Comparison of ENCODE assay signal across 16 mouse cellular contexts in the genomic region with DNA sequence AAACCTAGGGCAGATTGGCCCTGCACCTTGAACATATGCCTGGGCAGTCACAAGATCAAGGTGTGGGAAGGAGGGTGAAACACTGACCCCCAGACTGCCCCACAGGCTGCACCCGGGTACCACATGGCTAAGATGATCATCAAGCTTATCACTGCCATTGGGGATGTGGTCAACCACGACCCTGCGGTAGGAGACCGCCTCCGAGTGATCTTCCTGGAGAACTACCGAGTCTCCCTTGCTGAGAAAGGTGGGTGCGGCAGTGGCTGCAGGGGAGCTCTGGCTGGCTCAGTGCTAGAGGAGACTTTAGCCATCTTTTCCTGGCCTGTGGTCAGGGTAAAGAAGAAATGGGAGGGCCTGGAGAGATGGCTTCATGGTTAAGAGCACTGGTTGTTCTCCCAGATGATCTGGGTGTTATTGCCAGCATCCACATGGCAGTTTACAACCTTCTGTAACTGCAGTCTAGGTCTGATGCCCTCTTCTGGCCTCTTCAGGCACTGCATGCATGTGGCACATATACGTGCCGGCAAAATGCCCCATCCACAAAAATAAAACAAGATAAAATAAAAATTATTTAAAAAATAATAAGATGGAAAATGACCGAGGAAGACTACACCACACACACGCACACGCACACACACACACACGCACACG. TPM values are rescaled to one million over a fixed set of nuclear protein-coding genes. Genes with fewer than 3 reads are reported as not detected.
DNase-seq lines count a peak whose midpoint lies in the region; ATAC-seq and TF ChIP-seq lines count a peak whose summit lies in the region.
"Had no signal": no experiment of that assay in that cellular context is flagged by ENCODE, and none has a peak within 500 bp of the region (broad histone marks: within the 10 kb centered on the region; RNA-seq: fewer than 3 reads in every experiment).

No protein-coding gene starts in this region.

- DNase-seq in kidney, postnatal 0 days (ENCODE audit: low spot score): no peak
- DNase-seq in kidney, postnatal 14 days: no peak
- peak; percentile 43 for DNase-seq in thymus, postnatal 0 days (ENCODE audit: low spot score)
- DNase-seq in thymus, adult 2 months: no peak
- DNase-seq in ZHBTc4 (ENCODE audit: low read depth, low spot score): peak; percentile 79
- DNase-seq in thymus, postnatal 4 days: peak; percentile 77
- DNase-seq in spleen, postnatal 36 days (ENCODE audit: low spot score in 2 of 2): no peak
- DNase-seq: adrenal gland, postnatal 14 days; cerebellum, postnatal 14 days; right cerebral cortex, postnatal 4 days had no signal

- no peaks in the 10 kb centered on the region for H3K27me3 ChIP-seq in kidney, postnatal 0 days (ENCODE audit: insufficient read depth, low read length)
- H3K27me3 ChIP-seq in thymus, adult 2 months (ENCODE audit: control insufficient read depth, insufficient read depth, low read length): no peaks in the 10 kb centered on the region
- H3K27me3 ChIP-seq: kidney, embryonic 15.5 days; neural tube, embryonic 15.5 days had no signal

- WGBS in kidney, postnatal 0 days: 89% methylated on average over 14 of the region's 14 CpGs
- WGBS in thymus, adult 2 months: 58% methylated on average over 14 of the region's 14 CpGs

- H3K4me1 ChIP-seq in kidney, postnatal 0 days (replicated peaks; ENCODE audit: insufficient read depth, low read length): peaks cover 3% of the 10 kb centered on the region; the same call in 1 of the 2 replicates
- H3K4me1 ChIP-seq in thymus, adult 2 months (replicated peaks; ENCODE audit: control insufficient read depth, insufficient read depth, low read length): peaks cover 30% of the 10 kb centered on the region

- H3K9me3 ChIP-seq in kidney, postnatal 0 days (replicated peaks; ENCODE audit: low read length): no peaks in the 10 kb centered on the region
- H3K9me3 ChIP-seq: hindbrain, embryonic 10.5 days; kidney, embryonic 15.5 days; liver, embryonic 15.5 days; midbrain, embryonic 12.5 days; neural tube, embryonic 15.5 days had no signal

- H3K9ac ChIP-seq in kidney, postnatal 0 days (ENCODE audit: low read depth, low read length): no peak overlapping the region
- H3K9ac ChIP-seq: kidney, embryonic 15.5 days; liver, embryonic 15.5 days; midbrain, embryonic 12.5 days; neural tube, embryonic 15.5 days had no signal

- H3K4me2 ChIP-seq in kidney, postnatal 0 days (ENCODE audit: low read length): no peak overlapping the region
- H3K4me2 ChIP-seq: kidney, embryonic 15.5 days; liver, embryonic 15.5 days; midbrain, embryonic 12.5 days; neural tube, embryonic 15.5 days had no signal

- TF ChIP-seq POLR2A in thymus, adult 2 months (IDR thresholded peaks at IDR 0.05; ENCODE audit: control insufficient read depth, extremely low read depth, insufficient read depth, low read length, poor library complexity): no peak

- ATAC-seq in kidney, postnatal 0 days (replicated peaks; ENCODE audit: low FRiP score, low read depth): no peak
- ATAC-seq: forebrain, embryonic 16.5 days had no signal

- peak; percentile 47 for TF ChIP-seq CTCF in kidney, postnatal 0 days (IDR thresholded peaks at IDR 0.05; ENCODE audit: low read depth)
- TF ChIP-seq CTCF in thymus, adult 2 months (IDR thresholded peaks at IDR 0.05; ENCODE audit: borderline replicate concordance, control insufficient read depth, extremely low read depth, insufficient read depth, low read length, poor library complexity): no peak

- H3K4me3 ChIP-seq in kidney, postnatal 0 days (replicated peaks; ENCODE audit: low read depth, low read length): no peak overlapping the region
- no peak overlapping the region for H3K4me3 ChIP-seq in thymus, adult 2 months (ENCODE audit: control insufficient read depth, insufficient read depth, low read length)
- H3K4me3 ChIP-seq: hindbrain, embryonic 10.5 days; kidney, embryonic 15.5 days; liver, embryonic 15.5 days; midbrain, embryonic 12.5 days; neural tube, embryonic 15.5 days had no signal

- no peak overlapping the region for H3K27ac ChIP-seq in kidney, postnatal 0 days
- no peak overlapping the region for H3K27ac ChIP-seq in thymus, adult 2 months (ENCODE audit: control insufficient read depth, insufficient read depth, low read length)
- H3K27ac ChIP-seq: hindbrain, embryonic 10.5 days; kidney, embryonic 15.5 days; liver, embryonic 15.5 days; midbrain, embryonic 12.5 days; neural tube, embryonic 15.5 days had no signal

- H3K36me3 ChIP-seq in kidney, postnatal 0 days (ENCODE audit: insufficient read depth, low read length): 0 out of 2 replicates have a peak, but pooled peaks cover 3% of the 10 kb centered on the region
- H3K36me3 ChIP-seq in thymus, adult 2 months (ENCODE audit: control insufficient read depth, insufficient read depth, low read length): no peaks in the 10 kb centered on the region
- H3K36me3 ChIP-seq: liver, embryonic 15.5 days; midbrain, embryonic 12.5 days; neural tube, embryonic 15.5 days had no signal

RNA-seq across cellular contexts. Expression of gene Rasgrp2, which starts 6.3 kb away (rescaled TPM):
- 97.5 and 116 TPM in 2 replicates for polyA plus RNA-seq in kidney, postnatal 0 days (2015; fragmentation: Nextera tagmentation; extraction: Ambion mirVana)
- polyA plus RNA-seq in thymus, postnatal 0 days (2015; fragmentation: Nextera tagmentation; extraction: Ambion mirVana): 195 and 206 TPM in 2 replicates
- 558 and 561 TPM in 2 replicates for polyA plus RNA-seq in thymus, adult 2 months (2012; rRNA removed)

RNA-seq across cellular contexts. Expression of gene Pygm, which starts 8.7 kb away (rescaled TPM):
- 24.5 and 25.8 TPM in 2 replicates for polyA plus RNA-seq in kidney, postnatal 0 days (2015; fragmentation: Nextera tagmentation; extraction: Ambion mirVana)
- polyA plus RNA-seq in thymus, postnatal 0 days (2015; fragmentation: Nextera tagmentation; extraction: Ambion mirVana): 4.2 and 6.3 TPM in 2 replicates
- polyA plus RNA-seq in thymus, adult 2 months (2012; rRNA removed): 6.5 and 41.6 TPM in 2 replicates

RNA-seq across cellular contexts. Expression of gene Nrxn2, which starts 25.7 kb away (rescaled TPM):
- 5.9 and 6.7 TPM in 2 replicates for polyA plus RNA-seq in kidney, postnatal 0 days (2015; fragmentation: Nextera tagmentation; extraction: Ambion mirVana)
- 0.10 and 0.24 TPM in 2 replicates for polyA plus RNA-seq in thymus, postnatal 0 days (2015; fragmentation: Nextera tagmentation; extraction: Ambion mirVana)
- 1.2 and 1.5 TPM in 2 replicates for polyA plus RNA-seq in thymus, adult 2 months (2012; rRNA removed)

RNA-seq across cellular contexts. Expression of gene Sf1, which starts 29.4 kb away (rescaled TPM):
- polyA plus RNA-seq in kidney, postnatal 0 days (2015; fragmentation: Nextera tagmentation; extraction: Ambion mirVana): 91.1 and 97.2 TPM in 2 replicates
- 104 and 126 TPM in 2 replicates for polyA plus RNA-seq in thymus, postnatal 0 days (2015; fragmentation: Nextera tagmentation; extraction: Ambion mirVana)
- polyA plus RNA-seq in thymus, adult 2 months (2012; rRNA removed): 365 and 553 TPM in 2 replicates

RNA-seq across cellular contexts. Expression of gene Map4k2, which starts 51.9 kb away (rescaled TPM):
- polyA plus RNA-seq in kidney, postnatal 0 days (2015; fragmentation: Nextera tagmentation; extraction: Ambion mirVana): 12.2 and 13.5 TPM in 2 replicates
- polyA plus RNA-seq in thymus, postnatal 0 days (2015; fragmentation: Nextera tagmentation; extraction: Ambion mirVana): 49.6 and 57.3 TPM in 2 replicates
- polyA plus RNA-seq in thymus, adult 2 months (2012; rRNA removed): 1,004 and 1,040 TPM in 2 replicates

Comparison
In these comparisons a context has a peak if more than half of its experiments do, and no peak if none do; other contexts are left out.
1. DNase-seq: peak in thymus, postnatal 0 days (single experiment), ZHBTc4 (single experiment) and thymus, postnatal 4 days (single experiment); none in kidney, postnatal 0 days (single experiment), kidney, postnatal 14 days (single experiment), thymus, adult 2 months (single experiment) and spleen, postnatal 36 days (0 of 2).